Mouse (Mus musculus): ENCODE results near the gene Il3ra. TPM values are rescaled to one million over a fixed set of nuclear protein-coding genes. Genes with fewer than 3 reads are reported as not detected.
A peak's percentile ranks its signal among the peaks of the same experiment; 100 is the strongest.

Gene Il3ra
- 1.8 and 2.7 TPM in 2 replicates for polyA plus RNA-seq (2015; fragmentation: Nextera tagmentation; extraction: Ambion mirVana)

GRCm38 (mm10) chr14:14345948-14346812, at the start of gene Il3ra:
Il3ra (plus strand) TSS chr14:14346275.
- WGBS: 2% methylated on average over 68 of the region's 69 CpGs
- H3K4me2 ChIP-seq (replicated peaks): peak within 1 kb of the TSS; percentile 65
- H3K27me3 ChIP-seq: no peaks in the 10 kb centered on the region
- peak within 1 kb of the TSS; percentile 58 for H3K4me3 ChIP-seq (replicated peaks)
- peak within 1 kb of the TSS; percentile 68 for H3K9ac ChIP-seq (replicated peaks)
- H3K9me3 ChIP-seq: peaks cover 44% of the 10 kb centered on the region
- peaks cover 11% of the 10 kb centered on the region for H3K36me3 ChIP-seq
- ATAC-seq: peak; percentile 66
- H3K27ac ChIP-seq: peak within 1 kb of the TSS; percentile 71
- no peaks in the 10 kb centered on the region for H3K4me1 ChIP-seq (replicated peaks)

GRCm38 (mm10) chr14:14308938-14309337, 37.1 kb upstream of the Il3ra start:
- no peak overlapping the region for H3K9ac ChIP-seq (replicated peaks)
- no peaks in the 10 kb centered on the region for H3K4me1 ChIP-seq (replicated peaks)
- H3K4me3 ChIP-seq (replicated peaks): no peak overlapping the region
- no peaks in the 10 kb centered on the region for H3K9me3 ChIP-seq
- H3K36me3 ChIP-seq: no peaks in the 10 kb centered on the region
- WGBS: 66% methylated on average over 16 of the region's 16 CpGs
- no peak for ATAC-seq
- H3K27me3 ChIP-seq: no peaks in the 10 kb centered on the region
- 0 out of 2 replicates have a peak overlapping the region, but pooled peaks have one; percentile 9 for H3K4me2 ChIP-seq (replicated peaks)
- no peak overlapping the region for H3K27ac ChIP-seq

- no peak for ATAC-seq
- Histone ChIP-seq H3K4me1 (replicated peaks) (no peaks in the 10 kb centered on the region), H3K9ac (replicated peaks) (no peak overlapping the region), H3K4me2 (replicated peaks) (no peak overlapping the region), H3K9me3 (no peaks in the 10 kb centered on the region), H3K27ac (no peak overlapping the region), H3K36me3 (no peaks in the 10 kb centered on the region), H3K4me3 (replicated peaks) (no peak overlapping the region), H3K27me3 (no peaks in the 10 kb centered on the region)
- WGBS: 68% methylated on average over 14 of the region's 14 CpGs
Observed at GRCm38 (mm10) chr14:14309416-14309815, 36.7 kb upstream of the Il3ra start.

- H3K9ac ChIP-seq (replicated peaks): no peak within 1 kb of the TSS
- H3K4me2 ChIP-seq (replicated peaks): no peak within 1 kb of the TSS
- H3K27me3 ChIP-seq: no peaks in the 10 kb centered on the region
- no peak within 1 kb of the TSS for H3K4me3 ChIP-seq (replicated peaks)
- H3K27ac ChIP-seq: no peak within 1 kb of the TSS
- no peaks in the 10 kb centered on the region for H3K36me3 ChIP-seq
- H3K4me1 ChIP-seq (replicated peaks): no peaks in the 10 kb centered on the region
- no peak for ATAC-seq
- H3K9me3 ChIP-seq: 0 out of 2 replicates have a peak, but pooled peaks cover 3% of the 10 kb centered on the region
Observed at GRCm38 (mm10) chr14:14322528-14322927, 23.5 kb upstream of the Il3ra start, which contains the start of gene Olfr31. Olfr31 (plus strand) TSS chr14:14322828.

- peak; percentile 83 for ATAC-seq
- peak overlapping the region; percentile 65 for H3K4me2 ChIP-seq (replicated peaks)
- H3K27ac ChIP-seq: peak overlapping the region; percentile 71
- peaks cover 39% of the 10 kb centered on the region for H3K9me3 ChIP-seq
- WGBS: 5% methylated on average over 39 of the region's 40 CpGs
- peak overlapping the region; percentile 58 for H3K4me3 ChIP-seq (replicated peaks)
- H3K36me3 ChIP-seq: peaks cover 5% of the 10 kb centered on the region; the same call in 1 of the 2 replicates
- H3K4me1 ChIP-seq (replicated peaks): no peaks in the 10 kb centered on the region
- H3K27me3 ChIP-seq: no peaks in the 10 kb centered on the region
- H3K9ac ChIP-seq (replicated peaks): peak overlapping the region; percentile 68
Observed at GRCm38 (mm10) chr14:14345113-14345871, 783 bp upstream of the Il3ra start.

- no peaks in the 10 kb centered on the region for H3K27me3 ChIP-seq
- H3K36me3 ChIP-seq: peaks cover 12% of the 10 kb centered on the region
- 25% methylated on average over 16 of the region's 16 CpGs for WGBS
- peaks cover 50% of the 10 kb centered on the region for H3K9me3 ChIP-seq
- H3K4me2 ChIP-seq (replicated peaks): peak overlapping the region; percentile 65
- peak overlapping the region; percentile 58 for H3K4me3 ChIP-seq (replicated peaks)
- peak; percentile 18; the same call in 1 of the 2 replicates for ATAC-seq
- H3K9ac ChIP-seq (replicated peaks): peak overlapping the region; percentile 68
- H3K4me1 ChIP-seq (replicated peaks): no peaks in the 10 kb centered on the region
- H3K27ac ChIP-seq: peak overlapping the region; percentile 71; the same call in 1 of the 2 replicates
Observed at GRCm38 (mm10) chr14:14346813-14347100, 682 bp downstream of the Il3ra start.

GRCm38 (mm10) chr14:14347151-14347835, 1.2 kb downstream of the Il3ra start:
- WGBS: 86% methylated on average over 17 of the region's 17 CpGs
- Histone ChIP-seq H3K9ac (replicated peaks) (no peak overlapping the region), H3K36me3 (peaks cover 12% of the 10 kb centered on the region), H3K27ac (no peak overlapping the region), H3K4me3 (replicated peaks) (peak overlapping the region; percentile 58), H3K4me1 (replicated peaks) (no peaks in the 10 kb centered on the region), H3K4me2 (replicated peaks) (peak overlapping the region; percentile 65), H3K27me3 (no peaks in the 10 kb centered on the region), H3K9me3 (peaks cover 51% of the 10 kb centered on the region)
- peak; percentile 8 for ATAC-seq

- Histone ChIP-seq H3K4me3 (replicated peaks) (no peak overlapping the region), H3K4me1 (replicated peaks) (no peaks in the 10 kb centered on the region), H3K27ac (no peak overlapping the region), H3K9ac (replicated peaks) (no peak overlapping the region), H3K36me3 (peaks cover 12% of the 10 kb centered on the region), H3K9me3 (peaks cover 49% of the 10 kb centered on the region), H3K4me2 (replicated peaks) (no peak overlapping the region), H3K27me3 (no peaks in the 10 kb centered on the region)
- WGBS: 96% methylated on average over 14 of the region's 14 CpGs
- ATAC-seq: peak; percentile 1; the same call in 1 of the 2 replicates
Observed at GRCm38 (mm10) chr14:14347836-14348621, 2.0 kb downstream of the Il3ra start.

- Histone ChIP-seq H3K36me3 (peaks cover 12% of the 10 kb centered on the region), H3K27ac (no peak overlapping the region), H3K9ac (replicated peaks) (no peak overlapping the region), H3K4me3 (replicated peaks) (no peak overlapping the region), H3K9me3 (peaks cover 49% of the 10 kb centered on the region), H3K4me1 (replicated peaks) (no peaks in the 10 kb centered on the region), H3K27me3 (no peaks in the 10 kb centered on the region), H3K4me2 (replicated peaks) (no peak overlapping the region)
- no peak for ATAC-seq
- WGBS: 93% methylated on average over 26 of the region's 26 CpGs
Observed at GRCm38 (mm10) chr14:14348674-14349401, 2.8 kb downstream of the Il3ra start.

- H3K36me3 ChIP-seq: peaks cover 12% of the 10 kb centered on the region
- no peak overlapping the region for H3K9ac ChIP-seq (replicated peaks)
- peaks cover 49% of the 10 kb centered on the region for H3K9me3 ChIP-seq
- H3K27me3 ChIP-seq: no peaks in the 10 kb centered on the region
- no peak for ATAC-seq
- no peak overlapping the region for H3K4me2 ChIP-seq (replicated peaks)
- no peak overlapping the region for H3K27ac ChIP-seq
- WGBS: 97% methylated on average over 20 of the region's 20 CpGs
- H3K4me1 ChIP-seq (replicated peaks): no peaks in the 10 kb centered on the region
- no peak overlapping the region for H3K4me3 ChIP-seq (replicated peaks)
Observed at GRCm38 (mm10) chr14:14349485-14350262, 3.6 kb downstream of the Il3ra start.
